Mouse (Mus musculus) intestine, embryonic 15.5 days (tissue): ENCODE data around the gene Calm5. TPM values are rescaled to one million over a fixed set of nuclear protein-coding genes. Genes with fewer than 3 reads are reported as not detected.
A peak's percentile ranks its signal among the peaks of the same experiment; 100 is the strongest.
"Not testable (repeated sequence)": the region's sequence is repeated elsewhere in the genome, so short reads cannot be mapped to it uniquely, and the experiment has no call there.

Experiments used
- ATAC-seq: fragments of 200-750 bp; cut with Nextera tagmentation; 2 replicates; pipeline ENCODE4 v1.8.0; 2017; ENCODE audit warnings: moderate TSS enrichment, moderate library complexity
- H3K27ac ChIP-seq: fragments of 300-500 bp; sonication (generic); 2 replicates; pipeline ENCODE4 v1.5.1; 2015; ENCODE audit warnings: mild to moderate bottlenecking, inconsistent platforms
- H3K27me3 ChIP-seq: fragments of 300-500 bp; sonication (generic); replicated peaks from 2 replicates; pipeline ENCODE4 v1.6.1; 2015; ENCODE audit warnings: inconsistent platforms
- H3K36me3 ChIP-seq: fragments of 300-500 bp; sonication (generic); 2 replicates; pipeline ENCODE4 v1.6.1; 2015; ENCODE audit warnings: inconsistent platforms
- H3K4me1 ChIP-seq: fragments of 300-500 bp; sonication (generic); replicated peaks from 2 replicates; pipeline ENCODE4 v1.6.1; 2015; ENCODE audit warnings: inconsistent platforms
- H3K4me2 ChIP-seq: fragments of 300-500 bp; sonication (generic); replicated peaks from 2 replicates; pipeline ENCODE4 v1.6.1; 2015; ENCODE audit warnings: mild to moderate bottlenecking, inconsistent platforms
- H3K4me3 ChIP-seq: fragments of 300-500 bp; sonication (generic); replicated peaks from 2 replicates; pipeline ENCODE4 v1.5.1; 2015; ENCODE audit warnings: inconsistent platforms
- H3K9ac ChIP-seq: fragments of 300-500 bp; sonication (generic); 2 replicates; pipeline ENCODE4 v1.6.1; 2015; ENCODE audit warnings: inconsistent platforms
- H3K9me3 ChIP-seq: fragments of 300-500 bp; sonication (generic); 2 replicates; pipeline ENCODE4 v1.6.1; 2016; ENCODE audit warnings: inconsistent platforms
- WGBS: fragments of 180-500 bp; shearing (Covaris S2); methylation state at CpG from one replicate; pipeline ENCODE4 v1.1.7; 2015; 5-methylcytosine and 5-hydroxymethylcytosine counted together
- polyA plus RNA-seq: library from polyadenylated mRNA; unstranded; fragments of >200 nt; fragmentation: Nextera tagmentation; extraction: Ambion mirVana; gene quantifications from 2 replicates; pipeline ENCODE4 v1.2.1, GENCODE M21; 2015

Gene Calm5
- polyA plus RNA-seq, 1 experiment from 2014 or later: not detected

- not testable (repeated sequence) for H3K4me1 ChIP-seq, H3K27me3 ChIP-seq, H3K36me3 ChIP-seq, H3K4me3 ChIP-seq, ATAC-seq, H3K27ac ChIP-seq, H3K9me3 ChIP-seq, H3K9ac ChIP-seq, H3K4me2 ChIP-seq
Observed at GRCm38 (mm10) chr13:3833644-3834043, 20.3 kb upstream of the Calm5 start.

- H3K4me1 ChIP-seq, H3K36me3 ChIP-seq, H3K4me2 ChIP-seq, H3K27ac ChIP-seq, H3K27me3 ChIP-seq, H3K9me3 ChIP-seq, ATAC-seq, H3K9ac ChIP-seq, H3K4me3 ChIP-seq: not testable (repeated sequence)
Observed at GRCm38 (mm10) chr13:3837312-3837807, 16.6 kb upstream of the Calm5 start, which contains the start of gene Calm4. TSS of gene Calm4 (plus strand) at chr13:3837757.

GRCm38 (mm10) chr13:3840662-3841061 is 13.3 kb upstream of the Calm5 start:
- not testable (repeated sequence) for H3K4me1 ChIP-seq, H3K9me3 ChIP-seq, H3K9ac ChIP-seq, H3K4me2 ChIP-seq, H3K36me3 ChIP-seq, H3K4me3 ChIP-seq, H3K27me3 ChIP-seq, ATAC-seq, H3K27ac ChIP-seq

- Histone ChIP-seq H3K27ac (no peak overlapping the region), H3K27me3 (no peaks in the 10 kb centered on the region), H3K4me1 (no peaks in the 10 kb centered on the region), H3K9ac (no peak overlapping the region), H3K9me3 (no peaks in the 10 kb centered on the region), H3K36me3 (no peaks in the 10 kb centered on the region), H3K4me3 (no peak overlapping the region), H3K4me2 (no peak overlapping the region)
- WGBS: 68% methylated on average over 1 of the region's 1 CpGs
- ATAC-seq: no peak
Observed at GRCm38 (mm10) chr13:3850330-3850729, 3.6 kb upstream of the Calm5 start.

- ATAC-seq: no peak
- no peaks in the 10 kb centered on the region for H3K4me1 ChIP-seq
- no peak overlapping the region for H3K27ac ChIP-seq
- no peak overlapping the region for H3K4me2 ChIP-seq
- no peaks in the 10 kb centered on the region for H3K9me3 ChIP-seq
- H3K4me3 ChIP-seq: no peak overlapping the region
- no peaks in the 10 kb centered on the region for H3K36me3 ChIP-seq
- 87% methylated on average over 2 of the region's 2 CpGs for WGBS
- H3K9ac ChIP-seq: no peak overlapping the region
- H3K27me3 ChIP-seq: no peaks in the 10 kb centered on the region
Observed at GRCm38 (mm10) chr13:3854856-3855255, 883 bp downstream of the Calm5 start.

GRCm38 (mm10) chr13:3856252-3856651 is 2.3 kb downstream of the Calm5 start:
- Histone ChIP-seq H3K27me3 (no peaks in the 10 kb centered on the region), H3K4me2 (no peak overlapping the region), H3K27ac (no peak overlapping the region), H3K9me3 (no peaks in the 10 kb centered on the region), H3K4me1 (no peaks in the 10 kb centered on the region), H3K36me3 (no peaks in the 10 kb centered on the region), H3K4me3 (no peak overlapping the region), H3K9ac (no peak overlapping the region)
- no peak for ATAC-seq
- WGBS: 77% methylated on average over 1 of the region's 1 CpGs

- WGBS: 87% methylated on average over 8 of the region's 8 CpGs
- no peaks in the 10 kb centered on the region for H3K9me3 ChIP-seq
- no peak overlapping the region for H3K9ac ChIP-seq
- no peak overlapping the region for H3K4me2 ChIP-seq
- H3K27ac ChIP-seq: no peak overlapping the region
- H3K36me3 ChIP-seq: no peaks in the 10 kb centered on the region
- no peak overlapping the region for H3K4me3 ChIP-seq
- ATAC-seq: no peak
- H3K4me1 ChIP-seq: peaks cover 6% of the 10 kb centered on the region
- H3K27me3 ChIP-seq: no peaks in the 10 kb centered on the region
Observed at GRCm38 (mm10) chr13:3861251-3861650, 7.3 kb downstream of the Calm5 start.

GRCm38 (mm10) chr13:3862325-3862724 is 8.4 kb downstream of the Calm5 start:
- peak; percentile 54 for ATAC-seq
- no peak overlapping the region for H3K9ac ChIP-seq
- H3K36me3 ChIP-seq: no peaks in the 10 kb centered on the region
- WGBS: 61% methylated on average over 3 of the region's 3 CpGs
- H3K27me3 ChIP-seq: no peaks in the 10 kb centered on the region
- H3K9me3 ChIP-seq: no peaks in the 10 kb centered on the region
- H3K4me1 ChIP-seq: peaks cover 6% of the 10 kb centered on the region
- no peak overlapping the region for H3K4me2 ChIP-seq
- no peak overlapping the region for H3K27ac ChIP-seq
- no peak overlapping the region for H3K4me3 ChIP-seq

GRCm38 (mm10) chr13:3862922-3863580 is 9.1 kb downstream of the Calm5 start:
- no peak overlapping the region for H3K4me3 ChIP-seq
- H3K27me3 ChIP-seq: no peaks in the 10 kb centered on the region
- ATAC-seq: no peak
- peaks cover 6% of the 10 kb centered on the region for H3K4me1 ChIP-seq
- WGBS: 82% methylated on average over 10 of the region's 10 CpGs
- H3K9me3 ChIP-seq: no peaks in the 10 kb centered on the region
- no peak overlapping the region for H3K4me2 ChIP-seq
- no peaks in the 10 kb centered on the region for H3K36me3 ChIP-seq
- H3K9ac ChIP-seq: no peak overlapping the region
- H3K27ac ChIP-seq: no peak overlapping the region

GRCm38 (mm10) chr13:3865648-3866354 is 11.8 kb downstream of the Calm5 start:
- no peaks in the 10 kb centered on the region for H3K36me3 ChIP-seq
- H3K9me3 ChIP-seq: no peaks in the 10 kb centered on the region
- peaks cover 6% of the 10 kb centered on the region for H3K4me1 ChIP-seq
- H3K4me3 ChIP-seq: no peak overlapping the region
- no peak overlapping the region for H3K4me2 ChIP-seq
- H3K27ac ChIP-seq: peak overlapping the region; percentile 54; the same call in 1 of the 2 replicates
- H3K27me3 ChIP-seq: no peaks in the 10 kb centered on the region
- WGBS: 63% methylated on average over 14 of the region's 14 CpGs
- peak; percentile 81 for ATAC-seq
- no peak overlapping the region for H3K9ac ChIP-seq

- Histone ChIP-seq H3K27ac (peak overlapping the region; percentile 54; the same call in 1 of the 2 replicates), H3K4me2 (no peak overlapping the region), H3K36me3 (no peaks in the 10 kb centered on the region), H3K4me1 (peaks cover 6% of the 10 kb centered on the region), H3K27me3 (no peaks in the 10 kb centered on the region), H3K9me3 (no peaks in the 10 kb centered on the region), H3K9ac (no peak overlapping the region), H3K4me3 (no peak overlapping the region)
- peak; percentile 13 for ATAC-seq
- 74% methylated on average over 8 of the region's 8 CpGs for WGBS
Observed at GRCm38 (mm10) chr13:3866355-3867052, 12.5 kb downstream of the Calm5 start.

GRCm38 (mm10) chr13:3867158-3867557 is 13.2 kb downstream of the Calm5 start:
- peak; percentile 59; the same call in 1 of the 2 replicates for ATAC-seq
- no peaks in the 10 kb centered on the region for H3K27me3 ChIP-seq
- H3K4me3 ChIP-seq: no peak overlapping the region
- peaks cover 6% of the 10 kb centered on the region for H3K4me1 ChIP-seq
- H3K4me2 ChIP-seq: no peak overlapping the region
- H3K9me3 ChIP-seq: no peaks in the 10 kb centered on the region
- no peak overlapping the region for H3K9ac ChIP-seq
- H3K36me3 ChIP-seq: no peaks in the 10 kb centered on the region
- no peak overlapping the region for H3K27ac ChIP-seq
- WGBS: 69% methylated on average over 6 of the region's 6 CpGs
